In genomic region chr9:66620055-66620454, GRCm38 (mm10) we compare ENCODE assay signal across 9 mouse cellular contexts. TPM values are rescaled to one million over a fixed set of nuclear protein-coding genes. Genes with fewer than 3 reads are reported as not detected.
DNase-seq lines count a peak whose midpoint lies in the region; ATAC-seq and TF ChIP-seq lines count a peak whose summit lies in the region.
"Had no signal": no experiment of that assay in that cellular context is flagged by ENCODE, and none has a peak within 500 bp of the region (broad histone marks: within the 10 kb centered on the region; RNA-seq: fewer than 3 reads in every experiment).

No protein-coding gene starts in this region.

- no peaks in the 10 kb centered on the region for H3K9me3 ChIP-seq in kidney, embryonic 16.5 days (ENCODE audit: low read length)
- H3K9me3 ChIP-seq in embryonic facial prominence, embryonic 14.5 days (ENCODE audit: control insufficient read depth, low read length), result no peaks in the 10 kb centered on the region
- H3K9me3 ChIP-seq in liver, embryonic 15.5 days (replicated peaks), result no peaks in the 10 kb centered on the region

- peaks cover 2% of the 10 kb centered on the region for H3K36me3 ChIP-seq in heart, adult 2 months (ENCODE audit: control insufficient read depth, insufficient read depth, low read length)
- no peaks in the 10 kb centered on the region for H3K36me3 ChIP-seq in kidney, embryonic 16.5 days (ENCODE audit: insufficient read depth, low read length)
- H3K36me3 ChIP-seq in embryonic facial prominence, embryonic 14.5 days (ENCODE audit: control insufficient read depth, insufficient read depth, low read length), result no peaks in the 10 kb centered on the region
- no peaks in the 10 kb centered on the region for H3K36me3 ChIP-seq in liver, embryonic 15.5 days (replicated peaks)

- no peaks in the 10 kb centered on the region for H3K79me2 ChIP-seq in heart, adult 2 months (replicated peaks; ENCODE audit: control insufficient read depth, insufficient read depth, low read length)

- TF ChIP-seq POLR2A in heart, adult 2 months (IDR thresholded peaks at IDR 0.05; ENCODE audit: insufficient read depth, low read depth, low read length), result no peak

- H3K27me3 ChIP-seq in heart, adult 2 months (ENCODE audit: control insufficient read depth, insufficient read depth, low read length), result no peaks in the 10 kb centered on the region
- no peaks in the 10 kb centered on the region for H3K27me3 ChIP-seq in kidney, embryonic 16.5 days (ENCODE audit: insufficient read depth, low read length)
- H3K27me3 ChIP-seq in embryonic facial prominence, embryonic 14.5 days (replicated peaks; ENCODE audit: control insufficient read depth, insufficient read depth, low read length), result no peaks in the 10 kb centered on the region
- no peaks in the 10 kb centered on the region for H3K27me3 ChIP-seq in liver, embryonic 15.5 days

- no peak for TF ChIP-seq CTCF in heart, adult 2 months (IDR thresholded peaks at IDR 0.05)

- H3K4me3 ChIP-seq in heart, adult 2 months, result no peak overlapping the region
- no peak overlapping the region for H3K4me3 ChIP-seq in kidney, embryonic 16.5 days (ENCODE audit: low read length)
- no peak overlapping the region for H3K4me3 ChIP-seq in embryonic facial prominence, embryonic 14.5 days (ENCODE audit: low read depth, low read length)
- H3K4me3 ChIP-seq in liver, embryonic 15.5 days (replicated peaks), result no peak overlapping the region

- peak; percentile 39; the same call in 1 of the 2 replicates for ATAC-seq in kidney, embryonic 16.5 days (ENCODE audit: low FRiP score, low TSS enrichment)
- no peak for ATAC-seq in embryonic facial prominence, embryonic 14.5 days (ENCODE audit: low read depth)
- ATAC-seq in liver, embryonic 15.5 days (ENCODE audit: insufficient read depth), result no peak
- no peak for ATAC-seq in activated CD4-positive, CD25-positive, alpha-beta regulatory T cell, adult 4 months

- peaks cover 14% of the 10 kb centered on the region for H3K4me1 ChIP-seq in heart, adult 2 months (ENCODE audit: control insufficient read depth, insufficient read depth, low read length)
- peaks cover 21% of the 10 kb centered on the region for H3K4me1 ChIP-seq in kidney, embryonic 16.5 days (ENCODE audit: insufficient read depth, low read length)
- H3K4me1 ChIP-seq in embryonic facial prominence, embryonic 14.5 days (ENCODE audit: control insufficient read depth, insufficient read depth, low read length), result peaks cover 17% of the 10 kb centered on the region
- H3K4me1 ChIP-seq in liver, embryonic 15.5 days (replicated peaks), result peaks cover 34% of the 10 kb centered on the region

- peak overlapping the region; percentile 34 for H3K27ac ChIP-seq in heart, adult 2 months
- H3K27ac ChIP-seq in kidney, embryonic 16.5 days (ENCODE audit: low read length), result peak overlapping the region; percentile 75
- H3K27ac ChIP-seq in embryonic facial prominence, embryonic 14.5 days (replicated peaks; ENCODE audit: low read depth, low read length), result peak overlapping the region; percentile 65; the same call in 1 of the 2 replicates
- no peak overlapping the region for H3K27ac ChIP-seq in liver, embryonic 15.5 days (replicated peaks)

- no peak overlapping the region for H3K9ac ChIP-seq in heart, adult 2 months (ENCODE audit: low read depth, low read length)
- no peak overlapping the region for H3K9ac ChIP-seq in kidney, embryonic 16.5 days (replicated peaks; ENCODE audit: low read length)
- no peak overlapping the region for H3K9ac ChIP-seq in embryonic facial prominence, embryonic 14.5 days (ENCODE audit: low read depth, low read length)
- no peak overlapping the region for H3K9ac ChIP-seq in liver, embryonic 15.5 days

- no peak for DNase-seq in heart, adult 2 months
- no peak for DNase-seq in heart, postnatal 25 days (ENCODE audit: low spot score)
- DNase-seq in kidney, adult 11 months, result no peak
- no peak for DNase-seq in embryonic facial prominence, embryonic 14.5 days (ENCODE audit: low spot score)
- DNase-seq in ovary, postnatal 14 days (ENCODE audit: low spot score), result no peak
- DNase-seq: cerebellum, adult 2 months had no signal

- TF ChIP-seq EP300 in heart, adult 2 months (IDR thresholded peaks at IDR 0.05; ENCODE audit: insufficient read depth, low read depth, low read length), result no peak

- intact Hi-C loops in heart, adult 2 months (cut with DNase I), result no loop called here
- intact Hi-C loops in heart, postnatal 25 days (cut with DNase I), result no loop called here

- 52% methylated on average over 1 of the region's 1 CpGs for WGBS in heart, adult 2 months
- WGBS in kidney, embryonic 16.5 days, result 41% methylated on average over 1 of the region's 1 CpGs
- 60% methylated on average over 1 of the region's 1 CpGs for WGBS in embryonic facial prominence, embryonic 14.5 days
- 60% methylated on average over 1 of the region's 1 CpGs for WGBS in liver, embryonic 15.5 days (ENCODE audit: insufficient replicate concordance)

- H3K4me2 ChIP-seq in kidney, embryonic 16.5 days (replicated peaks; ENCODE audit: low read depth, low read length), result no peak overlapping the region
- no peak overlapping the region for H3K4me2 ChIP-seq in embryonic facial prominence, embryonic 14.5 days (ENCODE audit: low read depth, low read length)
- H3K4me2 ChIP-seq in liver, embryonic 15.5 days, result peak overlapping the region; percentile 19; the same call in 1 of the 2 replicates

RNA-seq across cellular contexts. Expression of gene Usp3, which starts 27.1 kb away (rescaled TPM):
- total RNA-seq in heart, adult 2 months (2021), result 10 to 100 TPM; 20.6 to 20.7 TPM
- 7.2 and 10.2 TPM in 2 replicates for polyA plus RNA-seq in heart, adult 2 months (2012; rRNA removed)
- total RNA-seq in heart, postnatal 25 days (2021), result 10 to 100 TPM; 19.0 to 24.4 TPM
- 62.4 and 67.1 TPM in 2 replicates for polyA plus RNA-seq in kidney, embryonic 16.5 days (2015; fragmentation: Nextera tagmentation; extraction: Ambion mirVana)
- polyA plus RNA-seq in embryonic facial prominence, embryonic 14.5 days (2014; fragmentation: Nextera tagmentation; extraction: Ambion mirVana), result 49.6 and 61.0 TPM in 2 replicates
- polyA plus RNA-seq in liver, embryonic 15.5 days (2015; fragmentation: Nextera tagmentation; extraction: Ambion mirVana), result 13.1 and 13.4 TPM in 2 replicates
- polyA plus RNA-seq in activated CD4-positive, CD25-positive, alpha-beta regulatory T cell, adult 4 months (2017; shearing (Covaris generic)), result 100 to 1,000 TPM in 1 of 2 experiments, 10 to 100 TPM in 1; 95.5 to 156 TPM
